In the genomic region with DNA sequence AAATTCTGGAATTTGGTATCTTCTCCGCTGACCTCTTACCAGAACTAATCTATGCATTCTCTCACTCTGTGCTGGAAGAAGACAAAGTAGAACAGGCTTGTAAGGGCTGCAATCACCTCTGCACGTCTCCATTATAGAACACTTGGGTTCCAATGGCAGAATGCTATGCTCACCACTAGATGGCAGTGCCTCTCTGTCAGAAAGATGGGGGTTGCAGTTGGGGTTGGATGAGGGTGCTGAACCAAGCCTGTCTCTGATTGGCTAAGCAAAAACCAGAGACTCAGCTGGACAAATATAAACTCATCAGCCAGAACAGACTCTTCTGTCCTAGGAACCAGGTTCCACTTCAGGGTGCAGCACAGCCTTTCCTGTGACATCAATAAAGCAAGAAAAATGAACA, we compare ENCODE assay signal across 7 mouse cellular contexts.
DNase-seq lines count a peak whose midpoint lies in the region; ATAC-seq and TF ChIP-seq lines count a peak whose summit lies in the region.
"Not testable (repeated sequence)": the region's sequence is repeated elsewhere in the genome, so short reads cannot be mapped to it uniquely, and the experiment has no call there.

No protein-coding gene starts in this region.

- not testable (repeated sequence) for H3K4me3 ChIP-seq in E14TG2a.4 (replicated peaks; ENCODE audit: low read length); neural tube, embryonic 12.5 days

- DNase-seq in adrenal gland, postnatal 14 days: peak; percentile 7
- DNase-seq in embryo, embryonic 11 days: peak; percentile 11
- DNase-seq in kidney, postnatal 4 days: peak; percentile 3 to 7
- DNase-seq in lung, postnatal 10 days: peak; percentile 3

- WGBS in neural tube, embryonic 12.5 days: 43% methylated on average over 2 of the region's 2 CpGs

- H3K9ac ChIP-seq in neural tube, embryonic 12.5 days: not testable (repeated sequence)

- not testable (repeated sequence) for H3K27ac ChIP-seq in neural tube, embryonic 12.5 days

- not testable (repeated sequence) for H3K27me3 ChIP-seq in E14TG2a.4 (ENCODE audit: insufficient read depth, low read length); neural tube, embryonic 12.5 days (replicated peaks)

- not testable (repeated sequence) for H3K36me3 ChIP-seq in E14TG2a.4 (ENCODE audit: insufficient read depth, low read length); neural tube, embryonic 12.5 days

- peaks cover 12% of the 10 kb centered on the region for H3K4me1 ChIP-seq in E14TG2a.4 (replicated peaks; ENCODE audit: low read depth, low read length)
- not testable (repeated sequence) for H3K4me1 ChIP-seq in neural tube, embryonic 12.5 days

- H3K9me3 ChIP-seq in E14TG2a.4 (ENCODE audit: low read length); neural tube, embryonic 12.5 days: not testable (repeated sequence)

- H3K4me2 ChIP-seq in neural tube, embryonic 12.5 days (replicated peaks): not testable (repeated sequence)

- peak; percentile 87 to 94 for ATAC-seq in hematopoietic stem cell, adult 5-6 weeks (replicated peaks in 1 of 2; ENCODE audit: insufficient read depth in 1 of 2, low FRiP score in 2 of 2, low TSS enrichment in 1 of 2, low read depth in 1 of 2, poor library complexity in 2 of 2, severe bottlenecking in 2 of 2)
- ATAC-seq in neural tube, embryonic 12.5 days (ENCODE audit: low FRiP score, low read depth): 0 out of 2 replicates have a peak, but pooled peaks have one; percentile 33

- 0 out of 2 replicates have a peak, but pooled peaks have one; percentile 16 for TF ChIP-seq CTCF in E14TG2a.4 (conservative IDR thresholded peaks at IDR 0.05; ENCODE audit: low read length)
